Mouse (Mus musculus): Measurements from ENCODE around the gene Npsr1.

Npsr1 gene

DNA sequence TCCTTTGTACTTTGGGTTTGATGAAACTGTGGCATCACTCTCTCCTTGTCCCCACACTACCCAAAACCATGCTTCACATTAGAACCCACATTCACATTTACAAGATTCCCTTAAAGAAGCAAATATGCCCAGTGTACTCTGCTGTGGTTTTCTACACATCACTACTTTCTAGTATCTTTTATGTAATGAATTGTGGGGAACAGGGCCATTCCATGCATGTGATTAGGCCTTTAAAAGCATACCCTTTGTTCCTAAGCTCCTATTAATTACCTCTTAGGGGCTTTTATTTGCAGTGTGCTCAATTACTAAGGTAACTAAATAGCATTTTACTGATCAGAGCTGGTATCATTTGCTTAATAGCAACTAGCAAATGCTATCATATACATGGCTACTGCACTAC, 149.8 kb downstream of the Npsr1 start:
- no peak for DNase-seq (ENCODE audit: low spot score)

DNA sequence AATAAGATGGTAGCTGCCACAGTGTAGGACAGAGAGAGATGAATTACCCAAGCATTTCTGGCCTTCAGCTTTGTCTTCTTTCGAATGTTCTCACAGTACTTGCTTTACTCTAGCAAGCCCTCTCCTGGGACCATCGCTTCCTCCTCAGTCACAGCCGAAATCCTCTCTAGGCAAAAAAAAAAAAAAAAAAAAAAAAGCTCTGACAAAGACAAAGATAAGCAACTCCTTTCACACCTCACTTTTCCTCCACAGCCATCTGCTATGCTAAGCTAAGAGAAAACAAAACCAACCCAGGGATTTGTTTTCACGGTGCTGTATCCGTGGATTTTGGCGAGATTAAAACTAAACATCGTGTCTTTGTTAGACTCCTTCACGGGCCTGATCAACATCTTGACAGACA, 156.4 kb downstream of the Npsr1 start:
- DNase-seq (ENCODE audit: low spot score): no peak

DNA sequence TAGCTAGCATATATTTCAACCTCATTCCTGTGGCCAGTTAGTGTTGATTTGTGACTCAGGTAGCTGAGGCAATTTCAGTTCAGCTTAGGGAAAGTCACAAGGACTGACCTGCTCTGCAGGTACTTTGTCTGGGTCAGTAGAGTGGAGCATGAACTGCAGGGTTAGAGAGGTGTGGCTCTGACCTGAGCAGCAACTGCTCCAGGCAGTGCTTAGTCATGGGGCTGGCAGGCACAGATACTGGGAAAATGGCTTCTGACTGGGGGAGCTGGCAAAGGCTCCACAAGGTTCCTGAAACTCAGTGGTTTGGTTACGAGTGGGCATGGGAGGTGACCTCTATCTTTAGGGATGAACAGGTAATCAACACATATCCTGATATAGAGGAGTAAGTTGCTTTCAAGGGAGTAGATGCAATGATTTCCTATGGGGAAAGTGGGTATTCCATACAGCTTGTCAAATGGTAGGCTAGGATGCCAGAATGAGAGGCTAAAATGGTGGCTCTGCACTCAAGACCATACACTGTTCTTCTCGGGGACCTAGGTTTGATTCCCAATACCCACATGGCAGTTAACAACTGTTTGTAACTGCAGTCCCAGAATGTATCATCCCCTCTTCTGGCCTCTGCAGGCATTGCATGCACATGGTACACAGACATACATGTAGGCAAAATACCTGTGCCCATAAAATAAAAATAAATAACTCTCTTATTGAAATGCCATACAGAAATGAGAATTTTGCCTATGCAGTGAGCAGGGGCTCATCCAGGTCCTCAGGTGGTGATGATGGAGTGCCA, 182.9 kb downstream of the Npsr1 start:
- DNase-seq (ENCODE audit: low spot score): no peak

DNA sequence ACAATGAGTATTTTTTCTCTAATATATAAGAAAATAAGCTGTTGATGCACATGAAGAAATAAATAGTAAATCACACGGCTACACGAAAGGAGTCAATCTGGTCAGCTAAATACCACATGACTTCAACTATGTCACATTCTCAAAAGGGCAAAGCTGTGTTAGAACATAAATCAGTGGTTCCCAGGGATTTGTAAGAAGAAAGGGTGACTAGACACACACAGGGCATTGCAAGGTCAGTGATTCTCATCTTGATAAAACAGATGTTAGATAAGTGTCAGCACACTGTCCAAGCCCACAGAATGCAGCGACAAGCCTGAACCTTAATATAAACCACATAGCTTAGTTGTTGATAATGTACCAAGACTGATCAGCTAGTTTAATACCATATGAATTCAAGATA, 184.8 kb downstream of the Npsr1 start:
- no peak for DNase-seq (ENCODE audit: low spot score)

DNA sequence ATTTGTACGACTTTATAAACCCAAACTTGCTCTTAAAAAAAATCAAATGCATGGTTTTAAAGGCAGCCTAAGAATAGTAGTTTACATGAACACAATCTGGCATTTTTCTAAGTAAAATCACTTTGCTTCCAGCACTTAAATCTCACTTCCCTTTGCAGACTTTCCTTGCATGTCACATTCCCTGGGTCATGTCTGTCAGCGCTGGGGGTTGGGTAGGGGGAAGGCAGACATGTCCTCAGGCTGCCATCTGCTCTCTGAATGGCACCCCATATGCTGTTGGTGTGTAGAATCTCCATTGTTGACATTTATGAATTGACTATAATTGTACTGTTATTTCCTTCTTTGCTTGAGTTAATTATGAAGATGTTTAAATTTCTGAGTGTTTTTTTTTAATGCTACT, 185.3 kb downstream of the Npsr1 start:
- no peak for DNase-seq (ENCODE audit: low spot score)

DNA sequence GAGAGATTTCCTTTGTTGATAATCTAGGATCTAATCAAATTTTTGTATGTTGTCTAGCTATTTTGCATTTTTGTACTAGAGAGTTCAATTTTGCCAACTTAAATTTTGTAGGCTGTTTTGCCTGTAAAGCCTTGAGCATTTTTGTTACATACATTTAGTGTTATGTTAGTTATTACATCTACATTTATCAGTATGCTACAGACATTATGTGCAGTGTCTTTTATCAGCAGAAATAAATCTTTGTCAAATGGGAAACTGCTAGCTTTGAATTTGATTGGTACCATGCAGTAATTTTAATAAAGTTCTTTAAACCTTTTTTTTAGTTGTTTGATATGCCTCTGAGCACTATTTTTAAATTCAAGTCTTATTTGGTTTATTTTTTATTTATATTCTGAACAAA, 185.7 kb downstream of the Npsr1 start:
- DNase-seq (ENCODE audit: low spot score): no peak

DNA sequence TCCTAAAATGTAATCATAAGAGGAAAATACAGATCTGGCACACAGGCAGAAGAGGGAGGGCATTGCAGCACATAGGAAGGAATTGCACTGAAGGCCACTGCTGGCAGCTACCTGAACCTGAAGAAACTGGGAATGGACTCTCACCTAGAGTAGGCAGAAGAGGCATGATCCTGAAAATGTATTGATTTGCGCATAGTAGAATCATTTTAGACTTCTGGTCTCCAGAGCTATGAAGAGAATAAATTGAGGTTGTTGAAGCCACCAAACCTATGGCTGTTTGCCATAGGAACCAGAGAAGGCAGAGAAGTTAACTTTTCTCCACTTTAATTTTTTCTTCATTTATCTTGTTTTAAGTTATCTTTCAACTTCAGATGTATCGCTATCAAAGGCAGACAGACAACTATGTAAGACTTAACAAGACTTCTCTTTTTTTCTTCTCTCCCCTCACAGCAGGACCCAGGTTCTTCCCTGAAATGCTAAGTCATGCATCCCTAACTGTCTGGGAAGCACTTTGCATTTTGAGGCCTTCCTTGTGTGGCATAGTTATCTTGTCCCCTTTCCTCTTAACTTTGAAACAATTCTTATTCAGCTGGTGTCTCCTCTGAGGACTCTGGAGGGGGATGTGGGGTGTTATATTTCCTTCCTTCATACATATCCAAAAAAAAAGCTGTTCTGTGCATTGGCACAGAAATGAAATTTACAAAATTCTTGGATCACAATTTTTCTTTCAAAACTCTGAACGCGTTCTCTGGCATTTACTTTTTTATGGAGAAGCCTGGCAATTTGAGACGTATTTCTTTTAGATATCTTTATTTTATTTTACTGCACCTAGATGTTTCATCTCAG, 186.7 kb downstream of the Npsr1 start:
- no peak for DNase-seq (ENCODE audit: low spot score)

DNA sequence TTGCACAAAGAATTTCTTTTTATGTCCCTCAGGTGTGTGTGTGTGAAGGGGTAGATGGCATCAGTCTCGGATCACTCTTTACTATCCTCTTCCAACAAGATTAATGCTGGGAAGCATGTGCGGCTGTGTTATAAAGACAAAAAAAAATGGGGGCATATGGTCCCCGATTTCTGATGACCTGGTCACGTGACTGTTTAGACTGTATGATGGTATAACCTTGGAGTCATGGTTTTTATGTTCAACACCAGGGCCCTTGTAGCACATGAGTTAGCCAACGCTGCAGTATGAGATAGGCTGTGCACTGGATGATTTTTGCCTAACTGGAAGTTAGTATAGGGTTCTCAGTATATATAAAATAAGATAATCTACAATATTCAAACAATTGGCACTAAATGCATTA, 187.6 kb downstream of the Npsr1 start:
- DNase-seq (ENCODE audit: low spot score): no peak

DNA sequence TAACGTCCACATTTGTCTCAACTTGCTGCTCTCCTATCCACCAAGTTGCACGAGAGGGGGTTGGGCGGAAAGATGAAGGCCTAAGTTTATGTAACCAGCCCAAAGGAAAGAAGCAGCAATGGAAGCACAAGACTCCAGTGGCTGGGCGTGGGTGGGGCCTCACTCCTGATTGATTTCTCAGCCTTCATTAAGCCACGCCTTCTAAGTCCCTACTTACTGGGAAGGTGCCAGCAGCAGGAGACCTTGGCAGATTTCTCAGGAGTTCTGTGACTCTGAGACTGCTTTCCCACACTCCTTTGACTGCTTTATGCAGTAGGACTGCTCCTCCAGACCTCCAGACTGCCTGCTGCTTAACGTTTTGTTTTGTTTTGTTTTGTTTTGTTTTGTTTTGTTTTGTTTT, 193.6 kb downstream of the Npsr1 start:
- DNase-seq (ENCODE audit: low spot score): no peak

DNA sequence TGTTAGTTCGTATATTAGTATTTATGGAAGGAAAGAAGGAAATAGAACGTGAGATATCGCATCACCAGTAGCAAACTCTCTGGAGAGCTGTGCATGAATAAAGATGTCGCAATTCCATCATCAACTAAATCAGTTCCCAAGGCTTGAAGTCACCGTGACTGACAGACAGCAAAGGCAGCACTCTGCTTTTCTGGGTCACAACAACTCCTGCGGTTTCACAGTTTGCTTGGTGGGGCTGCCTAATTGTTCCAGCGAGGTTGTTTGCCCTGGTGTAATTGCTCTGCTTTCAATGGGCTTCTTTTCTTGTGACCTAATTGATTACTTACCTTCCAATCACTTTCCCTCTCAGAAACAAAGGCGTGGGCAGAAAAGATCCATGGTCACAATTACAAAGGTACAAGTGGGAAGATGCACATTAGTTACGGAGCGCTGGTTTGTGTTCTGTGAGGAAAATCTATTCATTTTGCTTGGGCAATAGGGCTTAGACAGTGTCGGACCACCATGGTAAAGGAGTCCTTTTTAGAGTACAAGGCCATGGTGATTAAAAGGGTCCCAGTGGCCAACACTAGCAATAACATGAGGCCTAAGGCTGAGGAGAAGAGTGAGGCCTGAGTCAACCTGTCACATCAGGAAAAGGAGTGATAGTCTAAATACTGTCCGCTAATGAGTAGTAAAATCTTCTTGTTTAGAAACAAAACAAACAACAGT, 195.6 kb downstream of the Npsr1 start:
- no peak for DNase-seq (ENCODE audit: low spot score)

DNA sequence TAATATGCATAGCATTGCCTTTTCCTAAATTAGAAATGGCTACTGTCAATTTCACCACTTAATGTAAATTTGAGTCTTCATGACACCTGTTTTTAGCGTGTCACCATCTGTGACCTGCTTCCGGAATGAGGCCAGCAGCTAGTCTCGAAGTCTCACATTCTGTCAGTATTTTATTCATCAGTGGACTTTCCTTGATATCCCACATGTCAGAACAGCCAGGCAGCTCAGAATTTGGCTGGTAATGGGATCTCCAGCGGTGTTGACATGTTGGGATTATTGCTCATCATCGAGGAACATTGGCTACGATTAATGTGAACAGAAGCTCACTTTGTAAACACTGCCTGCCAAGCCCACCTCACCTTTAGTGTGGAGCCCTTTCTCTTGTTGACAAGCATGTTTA, 205.1 kb downstream of the Npsr1 start:
- DNase-seq (ENCODE audit: low spot score): no peak

DNA sequence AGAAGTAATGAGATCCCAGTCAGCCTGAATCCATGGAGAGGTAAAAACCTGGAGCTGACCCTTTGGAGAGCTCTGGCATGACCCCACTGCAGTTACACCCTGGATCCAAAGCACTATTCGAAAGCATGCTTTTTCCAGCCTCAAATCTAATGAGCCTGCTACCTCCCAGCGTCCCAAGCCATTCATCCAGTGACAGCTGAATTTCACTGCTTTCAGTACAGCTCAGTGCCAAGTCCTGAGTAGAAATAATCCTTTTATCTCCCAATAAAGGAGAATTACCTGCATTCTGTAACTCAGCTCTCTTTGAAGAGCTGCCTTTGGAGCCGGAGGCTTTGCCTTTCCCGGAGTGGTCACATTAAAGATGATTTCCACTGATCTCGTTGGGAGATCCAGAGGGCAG, 209.2 kb downstream of the Npsr1 start:
- no peak for DNase-seq (ENCODE audit: low spot score)

DNA sequence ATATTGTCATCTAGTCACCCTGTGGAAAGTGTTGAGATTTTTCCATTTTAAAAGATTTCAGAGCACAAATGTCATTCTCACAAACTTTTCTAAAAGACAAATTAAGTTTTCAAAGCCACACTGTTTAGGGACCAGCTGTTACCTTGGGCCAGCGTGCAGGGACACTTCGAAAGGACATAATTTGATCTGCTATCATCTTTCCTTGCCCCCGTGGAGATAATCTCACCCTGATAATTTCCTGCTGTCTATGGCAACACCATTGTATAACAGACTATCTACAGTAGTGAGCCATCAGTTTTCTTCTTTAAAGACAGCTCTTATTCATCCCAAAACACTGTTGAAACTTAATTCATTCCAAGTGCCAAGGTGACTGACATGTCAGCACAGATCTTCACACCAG, 209.6 kb downstream of the Npsr1 start:
- DNase-seq (ENCODE audit: low spot score): no peak

DNA sequence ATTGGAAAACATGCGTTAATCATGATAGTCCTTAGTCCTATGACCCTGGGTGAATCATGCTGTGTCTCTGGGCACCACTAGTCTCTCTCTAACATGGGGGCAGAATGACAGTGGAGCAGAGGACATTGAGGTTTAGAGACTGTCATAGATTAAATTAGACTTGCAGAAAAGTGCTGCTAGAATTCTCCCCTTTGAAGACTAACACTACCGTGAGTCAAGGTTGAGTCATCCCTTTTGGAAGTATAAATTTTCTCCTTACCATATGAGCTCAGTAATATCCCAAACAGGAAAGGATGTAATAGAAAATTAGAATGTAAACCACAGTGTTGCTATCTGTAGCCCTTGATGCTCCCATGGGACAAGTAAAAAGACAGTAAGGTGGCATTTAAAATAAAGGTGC, 218.0 kb downstream of the Npsr1 start:
- DNase-seq (ENCODE audit: low spot score): no peak

DNA sequence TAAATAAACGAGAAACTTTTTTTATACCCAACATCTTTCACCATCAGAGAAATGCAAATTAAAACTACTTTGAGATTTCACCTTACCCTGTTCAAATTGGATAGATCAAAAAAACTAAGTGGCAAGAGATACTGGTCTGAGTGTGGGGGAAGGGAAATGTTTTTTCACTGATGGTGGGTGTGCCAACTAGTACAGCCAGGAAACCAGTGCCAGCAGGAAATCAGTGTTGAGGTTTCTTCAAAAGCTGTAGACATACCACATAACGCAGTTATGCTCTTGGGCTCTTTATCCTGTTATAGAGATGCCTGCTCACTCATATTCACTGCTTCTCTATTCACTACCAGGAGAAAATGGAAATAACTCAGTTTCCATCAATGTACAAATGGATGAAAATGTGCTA, 233.9 kb downstream of the Npsr1 start:
- no peak for DNase-seq (ENCODE audit: low spot score)

DNA sequence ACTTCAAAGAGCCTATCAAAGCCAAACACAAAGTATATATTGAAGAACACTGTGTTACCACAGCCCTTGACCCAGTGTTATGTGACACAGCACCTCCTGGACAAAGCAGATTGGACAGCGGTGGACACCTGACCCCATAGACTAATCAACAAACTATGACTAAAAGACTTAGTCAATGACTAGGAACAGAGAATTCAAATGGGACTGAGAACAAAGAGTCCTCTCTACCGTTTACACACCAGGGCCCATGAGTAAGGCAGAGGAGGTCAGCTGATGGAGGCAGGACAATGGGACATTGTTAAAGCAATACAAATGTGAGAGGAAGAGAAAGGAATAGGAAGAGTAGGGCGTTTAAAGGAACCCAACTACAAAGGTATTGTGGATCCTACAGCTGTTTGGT, 243.5 kb downstream of the Npsr1 start:
- DNase-seq (ENCODE audit: low spot score): no peak

DNA sequence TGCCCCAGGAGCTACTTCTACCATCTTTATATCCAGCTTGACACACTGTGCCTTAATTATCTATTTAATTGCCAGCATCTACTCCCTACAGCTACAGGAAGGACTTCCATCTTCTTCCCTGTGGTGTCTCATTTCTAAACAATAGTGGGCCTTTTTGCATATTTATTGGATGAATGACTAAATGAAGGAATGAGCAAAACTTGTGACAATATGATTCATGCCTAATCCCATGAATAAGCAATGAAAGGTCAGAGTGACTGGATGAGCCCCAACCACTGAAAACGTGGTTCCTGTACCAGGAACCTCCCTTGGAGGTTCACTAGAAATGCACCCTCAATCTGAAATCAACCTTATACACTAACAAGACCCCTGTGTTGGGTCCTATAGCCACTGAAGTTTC, 249.2 kb downstream of the Npsr1 start:
- DNase-seq (ENCODE audit: low spot score): no peak

DNA sequence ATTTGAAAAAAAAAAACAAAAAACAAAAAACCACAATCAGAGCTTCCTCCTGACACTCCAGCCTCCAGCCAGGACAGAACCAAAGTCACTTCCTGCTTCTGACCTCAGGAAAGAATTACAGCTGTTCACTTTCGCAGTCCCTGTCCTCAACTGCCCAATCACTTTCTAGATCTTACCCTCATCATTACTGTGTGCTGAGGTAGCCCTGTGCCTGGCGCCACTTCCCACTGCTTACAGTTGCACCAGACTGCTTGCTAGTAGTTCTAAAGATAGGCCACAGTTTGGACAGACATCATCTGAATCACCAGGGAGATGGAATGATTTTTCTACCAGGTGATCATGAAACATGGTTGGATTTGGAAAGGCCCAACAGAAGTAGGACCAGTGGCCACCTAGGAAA, 251.7 kb downstream of the Npsr1 start:
- DNase-seq (ENCODE audit: low spot score): no peak

DNA sequence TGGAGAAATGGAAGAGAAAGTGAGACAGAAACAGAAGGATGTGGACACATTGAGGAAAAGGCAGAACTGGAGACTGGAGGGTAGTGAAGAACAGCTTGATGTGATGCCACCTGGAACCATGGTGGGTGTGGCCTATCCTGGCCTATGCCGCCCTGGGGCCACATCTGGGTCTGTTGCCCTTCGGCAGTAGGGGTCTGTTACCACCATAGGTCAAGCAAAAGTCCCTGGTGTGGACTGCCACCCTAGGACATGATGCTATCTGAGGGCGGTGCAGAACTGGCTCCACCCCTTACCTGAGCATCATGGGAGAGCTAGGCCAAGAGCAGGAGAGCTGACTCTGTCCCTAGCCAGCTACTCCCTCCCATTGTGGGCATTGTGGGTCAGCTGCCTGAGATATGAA, 253.6 kb downstream of the Npsr1 start:
- no peak for DNase-seq (ENCODE audit: low spot score)

Measured in urinary bladder, postnatal 14 days (tissue).